Mouse (Mus musculus) MEL-GATA-1-ER (cell line): Measurements from ENCODE around the gene Slc35e3.

Experiments used
- DNase-seq: peaks from one replicate; pipeline ENCODE4 v3.0.0-alpha.2; 2012; ENCODE audit warnings: low read depth; ENCODE audit errors: extremely low read depth

The Slc35e3 gene

DNA sequence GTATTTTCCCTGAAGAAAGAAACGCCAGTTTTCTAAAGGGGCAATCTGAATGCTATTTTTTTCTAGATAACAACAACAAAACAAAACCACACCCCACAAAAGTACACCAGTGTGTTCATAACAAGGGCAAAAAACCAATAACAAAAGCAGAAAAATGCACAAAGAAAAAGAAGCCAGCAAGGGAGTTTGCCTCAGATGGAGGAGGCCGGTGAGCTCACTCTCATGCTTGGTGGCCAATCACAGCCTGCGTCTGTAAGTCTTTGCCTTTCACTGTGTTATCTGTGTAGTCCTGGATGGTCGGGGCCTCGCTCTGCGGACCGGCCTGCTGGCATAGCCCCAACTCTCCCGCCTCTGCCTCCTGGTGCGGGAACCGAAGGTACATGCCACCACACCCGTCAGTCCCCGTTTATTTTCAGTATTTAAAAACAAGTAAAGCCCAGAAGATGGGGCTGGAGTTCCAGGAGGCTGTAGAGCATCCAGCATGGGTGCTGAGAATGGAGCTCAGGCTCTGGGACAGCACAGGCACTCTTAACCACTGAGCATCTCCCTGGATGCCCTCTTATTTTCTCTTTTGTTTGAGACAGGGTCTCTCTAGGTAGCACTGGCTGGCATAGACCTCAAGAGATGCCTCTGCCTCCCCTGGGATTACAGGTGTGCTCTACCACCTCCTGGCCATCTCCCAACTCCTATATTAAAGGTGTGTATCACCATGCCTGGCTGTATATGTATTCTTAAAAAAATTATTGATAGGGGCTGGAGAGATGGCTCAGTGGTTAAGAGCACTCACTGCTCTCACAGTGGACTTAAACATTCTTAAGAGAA, 30.3 kb upstream of the Slc35e3 start:
- DNase-seq, result no peak

DNA sequence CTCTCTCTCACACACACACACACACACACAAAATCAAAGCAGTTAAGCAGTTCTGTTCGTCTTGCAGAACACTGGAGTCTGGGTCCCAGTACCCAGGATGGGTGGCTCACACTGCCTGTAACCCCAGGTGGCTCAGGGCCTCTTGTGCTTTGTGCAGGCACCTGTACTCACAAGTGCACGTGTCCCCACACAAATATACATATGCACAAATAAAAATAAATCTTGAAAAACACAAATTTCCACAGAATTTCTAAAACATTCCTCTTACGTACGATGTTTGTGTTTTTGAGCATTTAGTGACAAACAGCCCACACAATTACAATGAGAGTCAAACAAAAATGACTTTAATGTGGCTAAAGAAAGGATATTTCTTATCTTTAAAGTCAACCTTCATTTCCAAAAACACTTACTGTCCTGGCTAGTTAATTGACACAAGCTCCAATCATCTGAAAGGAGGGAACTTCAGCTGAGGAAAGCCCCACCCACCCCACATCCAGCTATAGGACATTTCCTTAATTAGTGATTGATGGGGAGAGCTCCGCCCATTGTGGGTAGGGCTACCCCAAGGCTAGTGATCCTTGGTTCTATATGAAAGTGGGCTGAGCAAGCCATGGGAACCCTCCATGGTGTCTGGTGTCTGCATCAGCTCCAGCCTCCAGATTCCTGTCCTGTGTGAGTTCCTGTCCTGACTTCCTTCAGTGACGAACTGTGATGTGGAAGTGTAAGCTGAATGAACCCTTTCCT, 29.4 kb upstream of the Slc35e3 start:
- no peak for DNase-seq

DNA sequence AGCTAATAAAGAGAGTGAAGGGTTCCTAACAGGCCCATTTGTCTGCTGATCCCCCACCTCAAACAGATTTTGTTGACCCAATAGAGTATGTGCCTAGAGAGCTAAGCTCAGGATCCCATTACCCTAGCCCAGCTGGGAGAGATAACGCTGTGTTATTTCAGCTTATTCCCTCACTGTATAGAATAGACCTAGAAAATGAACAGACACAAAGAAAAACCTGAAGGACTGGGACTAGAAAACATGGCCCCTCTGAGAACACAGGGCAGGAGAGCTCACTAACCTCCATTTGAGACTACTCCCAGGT, 28.6 kb upstream of the Slc35e3 start:
- DNase-seq, result no peak

DNA sequence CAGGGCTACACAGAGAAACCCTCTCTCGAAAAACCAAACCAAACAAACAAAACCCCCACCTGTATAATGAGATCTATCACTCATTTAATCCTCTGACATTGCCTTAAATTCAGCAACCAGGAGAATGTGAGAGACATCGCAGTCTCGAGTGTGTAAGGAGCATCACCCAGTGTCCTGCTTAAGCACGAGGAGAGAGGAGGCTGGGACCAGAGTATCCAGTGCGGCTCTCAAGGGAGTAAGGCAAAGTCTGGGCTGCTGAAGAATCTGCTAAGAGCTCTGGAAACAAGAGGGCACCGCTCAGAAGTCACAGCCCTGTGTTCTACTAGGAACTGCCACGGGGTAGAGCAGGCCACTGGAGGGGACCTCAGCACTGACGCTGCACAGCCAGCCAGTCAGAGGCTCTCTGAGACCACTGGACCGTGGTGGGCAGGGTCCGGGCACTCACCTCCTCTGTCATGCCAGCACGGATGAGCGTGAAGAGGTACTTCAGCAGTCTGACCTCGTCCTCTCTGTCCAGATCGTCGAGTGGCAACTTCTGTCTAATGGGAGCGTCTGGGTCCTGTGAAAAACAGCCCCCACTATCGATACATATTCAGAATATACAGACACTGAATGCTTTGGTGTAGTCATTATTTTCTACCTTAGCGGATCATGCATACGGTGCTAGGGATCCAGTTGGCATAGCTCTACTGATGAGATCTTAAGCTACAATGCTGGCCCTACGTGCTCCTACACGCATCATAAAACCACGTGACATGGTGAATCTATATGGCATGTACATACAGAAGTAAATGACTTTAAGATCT, 28.0 kb upstream of the Slc35e3 start:
- no peak for DNase-seq

DNA sequence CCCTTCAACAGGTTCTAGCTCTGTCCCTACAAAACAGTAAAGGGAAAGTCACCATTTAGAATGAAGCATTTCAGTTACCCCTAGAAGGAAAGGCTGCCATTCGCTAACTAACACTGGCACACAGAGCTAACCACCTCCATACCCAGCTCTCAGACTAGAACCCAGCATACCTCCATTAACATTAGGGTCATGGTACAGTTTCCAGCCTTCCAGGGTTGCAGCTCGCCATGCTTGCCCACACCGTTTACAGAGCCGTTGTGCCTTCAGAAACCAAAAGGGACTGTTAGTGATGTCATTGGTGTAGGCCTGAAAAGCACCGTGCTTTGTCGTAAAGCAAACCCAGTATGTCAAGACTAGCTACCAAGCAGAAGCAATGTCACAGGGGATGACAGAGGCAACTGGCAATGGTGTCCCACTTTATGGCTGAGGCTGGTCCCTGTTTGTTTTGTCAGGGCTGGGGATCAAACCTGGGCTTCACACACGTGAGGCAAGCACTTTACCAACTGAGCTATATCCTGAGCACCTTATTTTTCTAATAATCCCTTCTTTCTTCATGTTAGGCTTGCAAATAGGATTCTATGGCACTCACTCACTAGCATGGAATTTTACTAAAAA, 27.0 kb upstream of the Slc35e3 start:
- no peak for DNase-seq

DNA sequence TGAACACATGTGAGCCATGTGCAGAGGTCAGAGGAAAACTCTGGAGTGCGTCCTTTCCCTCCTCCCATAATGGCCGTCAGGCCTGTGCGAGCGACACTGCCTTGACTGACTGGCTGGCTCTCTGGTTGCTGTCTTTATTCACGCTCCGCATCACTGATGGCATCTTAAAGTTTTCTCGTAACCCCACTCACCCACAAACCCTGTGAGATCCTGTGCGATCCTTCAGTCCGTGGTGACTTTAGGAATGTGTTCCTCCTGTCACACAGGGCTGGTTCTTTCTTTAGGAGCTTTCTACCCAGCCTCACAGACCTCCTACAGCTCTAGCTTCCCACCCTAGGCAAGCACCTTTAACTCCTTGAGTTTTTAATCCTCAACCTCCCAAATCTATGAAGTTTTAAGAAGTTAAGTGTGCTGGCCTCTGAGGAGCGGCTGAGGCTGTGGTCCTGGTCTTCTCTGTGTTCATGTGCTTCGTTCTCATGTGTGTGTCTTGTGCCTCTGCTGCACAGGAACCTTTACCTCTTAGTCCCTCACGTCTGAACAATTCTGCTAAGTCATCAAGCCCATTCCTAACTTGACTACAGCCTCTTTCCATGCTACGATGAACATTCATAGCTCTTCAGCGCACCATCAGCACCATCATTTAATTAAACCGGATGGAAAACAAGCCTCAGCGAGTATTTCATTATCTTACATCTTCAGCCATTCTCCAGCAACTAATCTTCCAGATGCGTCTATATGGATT, 26.4 kb upstream of the Slc35e3 start:
- DNase-seq, result no peak

DNA sequence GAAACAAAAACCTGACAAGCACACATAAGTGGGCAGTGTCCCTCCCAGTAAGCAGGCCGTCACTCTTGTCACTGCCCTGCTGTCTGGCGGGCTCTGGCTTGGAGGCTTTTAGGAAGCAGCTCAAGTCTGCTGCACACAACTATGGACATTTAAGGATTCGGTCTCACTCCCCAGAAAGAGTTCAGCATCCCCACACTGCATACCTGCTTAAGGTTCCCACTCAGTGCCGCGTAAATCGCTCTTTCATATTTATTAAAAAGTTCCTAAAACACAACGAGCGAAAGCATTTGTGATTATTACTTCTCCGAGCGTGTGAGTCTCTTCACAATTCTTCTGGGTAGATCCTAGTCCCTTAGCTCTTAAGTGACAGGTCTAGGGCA, 25.0 kb upstream of the Slc35e3 start:
- no peak for DNase-seq

DNA sequence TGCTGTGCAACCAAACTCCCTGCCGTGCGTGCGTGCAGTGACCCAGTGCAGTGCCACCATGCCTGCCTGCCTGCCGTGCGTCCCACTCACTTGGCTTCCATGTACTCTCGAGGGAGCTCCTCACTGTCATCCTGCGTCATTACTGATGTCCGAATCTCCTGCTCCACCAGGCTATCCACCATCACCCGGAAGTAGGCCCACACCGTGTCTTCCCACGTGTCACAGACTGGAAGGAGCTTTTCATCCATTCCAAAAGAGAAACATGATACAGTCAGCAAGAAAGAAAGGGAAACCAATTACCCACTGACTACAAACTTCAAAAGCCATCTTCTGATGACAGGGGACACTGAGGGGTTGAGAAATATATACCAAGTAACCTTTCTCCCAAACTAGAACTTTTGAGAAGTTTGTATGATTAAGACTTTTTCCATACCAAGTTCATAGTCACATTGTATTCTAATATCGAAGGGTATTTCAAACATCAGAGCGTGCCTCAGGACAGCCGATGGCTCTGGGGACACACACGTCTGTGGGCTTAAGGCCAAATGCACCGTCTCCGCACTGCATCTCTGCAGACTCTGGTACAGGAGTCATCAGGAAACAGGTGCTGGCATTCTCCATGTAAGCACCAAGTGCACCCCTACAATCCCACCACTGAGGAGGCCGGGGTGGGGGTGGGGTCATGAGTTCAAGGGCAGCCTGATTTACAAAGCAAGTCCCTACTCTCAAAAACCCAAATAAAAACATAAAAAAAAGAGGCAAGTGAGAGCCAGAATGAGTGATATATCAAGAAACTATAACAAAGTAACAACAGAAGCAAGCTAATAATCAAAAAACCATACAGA, 24.3 kb upstream of the Slc35e3 start:
- DNase-seq, result no peak

DNA sequence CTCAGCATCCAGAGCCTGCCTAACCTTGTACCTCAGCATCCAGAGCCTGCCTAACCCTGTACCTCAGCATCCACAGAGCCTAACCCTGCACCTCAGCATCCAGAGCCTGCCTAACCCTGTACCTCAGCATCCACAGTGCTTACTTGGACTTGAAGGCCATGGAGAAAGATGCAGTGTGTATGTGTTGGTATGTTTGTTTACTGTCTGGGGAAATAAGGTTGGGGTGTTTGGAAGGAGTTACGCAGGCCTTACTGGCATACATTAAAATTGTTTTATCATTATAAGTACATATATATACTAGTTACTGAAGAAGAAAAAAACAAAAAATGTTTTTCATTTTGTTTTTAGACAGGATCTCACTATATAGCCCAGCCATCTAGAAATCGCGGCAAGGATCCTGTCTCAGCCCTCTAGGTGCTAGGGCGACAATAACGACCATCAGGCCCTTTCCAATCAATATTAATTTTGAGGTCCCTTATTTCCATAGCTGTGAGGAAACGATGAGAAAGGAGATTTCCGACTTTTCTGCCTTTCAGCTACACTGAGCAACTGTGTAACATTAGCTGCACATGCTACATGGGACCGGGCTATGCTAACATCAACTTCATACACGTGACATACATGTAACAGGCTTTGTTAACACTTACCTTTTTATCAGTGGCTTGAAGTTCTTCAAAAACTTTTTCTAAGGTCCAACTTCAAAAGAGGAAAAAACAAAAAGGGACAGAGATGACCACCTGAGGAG, 23.5 kb upstream of the Slc35e3 start:
- no peak for DNase-seq

DNA sequence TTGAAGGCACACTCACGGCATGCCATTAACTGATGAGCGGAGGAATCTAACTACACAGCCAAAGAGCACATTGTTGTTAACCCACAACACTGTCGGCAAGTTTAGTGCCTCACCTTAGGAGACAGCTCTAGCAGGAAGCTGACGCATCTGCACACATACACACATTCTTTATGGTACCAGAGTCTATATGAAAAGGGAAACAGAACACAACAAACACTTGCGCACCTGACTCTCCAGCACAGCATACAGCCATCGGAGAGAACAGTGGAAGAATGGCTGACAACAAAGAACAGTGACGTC, 21.9 kb upstream of the Slc35e3 start:
- no peak for DNase-seq

DNA sequence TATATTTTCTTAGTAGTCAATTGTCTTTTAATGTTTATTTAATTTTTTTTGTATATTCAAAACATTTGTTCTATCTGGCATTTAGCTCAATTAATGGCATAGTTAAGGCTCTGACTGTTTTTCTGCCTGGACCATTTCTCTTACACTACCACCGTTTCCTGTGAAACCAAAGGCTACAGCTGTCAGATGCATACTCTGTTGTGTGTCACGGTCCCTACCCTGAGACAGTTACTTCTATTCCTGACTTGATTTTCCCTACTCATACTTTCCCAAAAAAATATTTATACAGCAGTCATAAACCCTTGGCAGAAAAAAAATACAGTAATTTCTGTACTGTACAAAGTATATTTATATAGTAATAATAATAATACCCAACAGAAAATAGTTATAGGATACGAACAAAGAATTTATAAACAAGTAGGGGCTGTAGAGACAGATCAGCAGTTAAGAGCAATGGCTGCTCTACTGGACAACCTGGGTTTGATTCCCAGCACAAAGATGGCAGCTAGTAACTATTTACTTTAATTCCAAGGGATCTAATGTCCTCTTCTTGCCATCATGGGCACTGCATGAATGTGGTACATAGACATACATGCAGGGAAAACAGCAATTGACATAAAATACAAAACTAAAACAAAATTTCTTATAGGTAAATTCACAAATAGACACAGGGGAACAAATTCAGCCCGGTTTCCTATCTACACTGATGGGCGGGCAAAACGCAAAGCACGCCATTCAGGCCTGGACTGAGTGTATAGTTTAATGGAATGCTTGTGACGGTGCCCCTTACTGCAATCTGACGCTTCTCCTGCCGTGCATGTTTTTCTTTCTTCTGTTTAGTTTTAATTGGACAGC, 21.3 kb upstream of the Slc35e3 start:
- no peak for DNase-seq

DNA sequence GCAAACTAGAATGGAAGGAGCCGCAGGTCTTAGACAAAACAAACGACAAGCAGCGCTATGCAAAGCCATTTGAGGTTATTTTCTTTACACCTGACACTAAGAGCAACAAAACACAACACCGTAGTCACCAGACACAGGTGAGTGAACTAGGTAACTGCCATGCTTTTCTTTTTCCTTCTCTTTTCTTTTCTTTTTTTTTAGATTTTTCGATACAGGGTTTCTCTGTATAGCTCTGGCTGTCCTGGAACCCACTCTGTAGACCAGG, 20.7 kb upstream of the Slc35e3 start:
- no peak for DNase-seq

DNA sequence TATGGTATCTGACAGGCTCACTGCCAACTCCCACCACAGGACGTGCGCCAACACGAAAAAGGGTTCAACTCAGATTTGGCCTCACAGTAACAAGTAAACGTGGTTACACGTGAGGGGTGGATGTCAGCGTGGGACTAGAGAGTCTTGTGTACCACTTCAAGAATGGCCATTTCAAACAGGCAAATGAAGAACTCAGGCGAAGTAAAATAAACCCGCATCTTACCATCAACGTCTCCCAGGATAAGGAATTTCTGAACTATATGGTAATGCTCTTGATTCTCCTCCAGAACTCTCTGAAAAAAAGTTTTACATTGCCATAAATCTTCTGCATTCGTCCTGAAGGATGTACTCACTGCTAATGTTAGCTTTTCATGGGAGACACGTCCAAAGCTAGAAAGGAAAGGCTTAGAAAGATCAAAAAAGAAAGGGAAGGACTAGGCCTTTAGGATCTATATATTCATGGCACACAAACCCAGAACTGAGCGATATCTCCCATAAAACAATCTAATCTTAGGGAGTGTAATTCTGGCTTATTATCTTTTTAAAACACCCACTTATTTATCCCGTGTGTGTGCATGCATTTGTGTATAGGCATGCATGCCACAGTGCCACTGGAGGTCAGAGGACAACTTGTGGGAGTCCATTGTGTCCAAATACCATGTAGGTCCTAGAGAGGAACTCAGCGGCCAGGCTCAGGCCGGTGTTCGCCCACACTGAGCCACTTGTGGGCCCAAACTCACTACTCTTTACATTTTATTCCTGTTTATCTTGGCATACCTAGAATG, 20.1 kb upstream of the Slc35e3 start:
- DNase-seq, result no peak

DNA sequence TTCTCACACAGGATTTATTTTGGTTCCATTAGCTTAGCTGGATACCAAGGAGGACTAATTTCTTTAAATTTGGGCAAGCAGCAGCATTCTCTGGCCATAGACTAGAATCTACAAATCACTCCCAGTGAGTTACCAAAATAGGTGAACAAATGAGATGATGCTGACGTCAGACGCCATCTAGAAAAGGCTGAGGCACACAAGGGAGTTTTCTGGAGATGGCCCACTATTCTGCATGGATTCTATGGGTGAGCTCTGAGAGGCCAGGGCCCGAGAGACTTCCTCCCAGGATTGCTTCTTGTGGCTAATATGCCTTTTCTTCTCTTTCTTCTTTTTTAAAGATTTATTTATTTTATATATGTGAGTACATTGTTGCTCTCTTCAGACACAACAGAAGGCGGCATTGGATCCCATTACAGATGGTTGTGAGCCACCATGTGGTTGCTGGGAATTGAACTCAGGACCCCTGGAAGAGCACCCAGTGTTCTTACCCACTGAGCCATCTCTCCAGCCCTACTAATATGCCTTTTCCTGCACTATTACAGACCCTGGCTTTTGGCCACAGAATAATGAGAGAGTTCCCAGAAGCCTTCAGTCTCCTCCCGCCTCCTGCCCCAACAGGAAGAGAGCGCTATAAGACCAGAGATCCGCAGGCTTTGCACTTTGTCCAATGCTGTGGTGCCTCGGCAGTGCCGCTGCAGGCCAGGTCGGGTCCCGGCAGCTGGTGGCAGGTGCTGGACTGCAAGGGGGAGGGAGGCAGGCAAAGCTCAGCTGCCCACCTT, 19.1 kb upstream of the Slc35e3 start:
- DNase-seq, result no peak

DNA sequence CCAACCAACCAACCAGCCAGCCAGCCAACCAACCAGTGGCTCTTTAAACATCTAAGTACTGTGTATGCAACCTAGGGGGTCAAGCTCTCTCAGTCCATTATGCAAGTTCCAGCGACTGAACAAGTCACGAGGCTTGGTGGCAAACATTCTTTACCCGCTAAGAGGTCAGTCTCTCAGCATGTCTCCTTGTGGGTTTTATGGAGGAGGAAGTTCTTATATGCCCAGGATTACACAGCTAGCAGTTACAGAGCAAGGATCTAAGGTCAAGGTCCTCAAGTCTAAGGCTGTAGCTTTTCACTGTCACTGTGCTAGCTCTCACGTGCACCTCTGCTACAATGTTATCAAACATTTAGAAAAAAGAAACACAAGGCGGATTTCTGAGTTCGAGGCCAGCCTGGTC, 18.4 kb upstream of the Slc35e3 start:
- no peak for DNase-seq

DNA sequence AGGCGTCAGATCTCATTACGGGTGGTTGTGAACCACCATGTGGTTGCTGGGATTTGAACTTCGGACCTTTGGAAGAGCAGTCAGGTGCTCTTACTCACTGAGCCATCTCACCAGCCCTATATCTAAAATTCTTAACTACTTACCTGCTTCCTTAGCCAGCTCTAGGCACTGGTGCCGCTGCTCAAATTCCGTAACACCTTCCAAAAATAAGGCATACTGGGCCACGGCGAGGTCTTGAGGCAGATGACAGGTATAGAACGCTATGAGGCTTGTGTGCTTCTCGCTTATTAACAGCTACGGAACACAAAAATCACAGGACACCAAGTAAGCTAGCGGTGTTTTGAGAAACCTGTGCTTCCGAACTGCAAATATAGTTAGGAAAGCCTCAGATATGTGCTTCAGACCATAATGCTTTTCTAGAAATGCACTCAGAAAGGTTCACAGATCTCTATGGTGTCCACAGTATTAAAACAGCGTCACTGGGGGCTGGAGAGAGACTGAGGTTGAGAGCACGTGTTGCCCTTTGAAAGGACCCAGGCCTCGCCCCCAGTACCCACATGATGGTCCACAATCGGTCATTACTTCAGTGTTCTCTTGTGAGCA, 17.5 kb upstream of the Slc35e3 start:
- DNase-seq, result no peak

DNA sequence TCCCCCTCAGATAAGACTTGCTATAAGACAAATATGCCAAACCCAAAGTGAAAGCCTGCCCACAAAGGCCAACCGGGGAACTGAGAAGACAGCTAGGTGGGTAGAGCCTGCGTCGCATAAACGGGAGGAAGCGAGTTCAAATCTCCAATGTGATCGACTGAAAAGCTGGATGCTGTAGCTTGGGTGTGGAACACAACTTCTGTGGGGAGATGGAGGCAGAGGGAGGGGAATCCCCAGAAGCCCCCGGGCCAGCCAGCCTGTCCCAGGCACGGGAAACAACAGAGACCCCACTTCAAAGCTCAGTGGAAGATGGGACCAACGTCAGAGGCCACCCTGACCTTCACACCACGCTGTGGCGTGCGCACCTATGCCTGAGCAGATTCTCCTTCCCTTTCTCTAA, 16.8 kb upstream of the Slc35e3 start:
- DNase-seq, result no peak
